Mouse (Mus musculus) heart, postnatal 36 days (tissue): ENCODE results near the gene Klhl32. TPM values are rescaled to one million over a fixed set of nuclear protein-coding genes. Genes with fewer than 3 reads are reported as not detected.
"Not testable (repeated sequence)": the region's sequence is repeated elsewhere in the genome, so short reads cannot be mapped to it uniquely, and the experiment has no call there.

ENCODE experiments used
- DNase-seq, 2 experiments: peaks; one replicate each; pipeline ENCODE4 v3.0.0; 2021 to 2022
- intact Hi-C: fragments of 180-260 bp; cut with DNase I; formaldehyde crosslinking; loops from one replicate; pipeline ENCODE4 v1.15.1; 2025
- total RNA-seq, 2 experiments: library from RNA; stranded (reverse); gene quantifications; 2 replicates each; pipeline ENCODE4 v1.2.3; 2021

Gene Klhl32
- total RNA-seq: under 1 TPM; 0.83 to 0.98 TPM

DNA sequence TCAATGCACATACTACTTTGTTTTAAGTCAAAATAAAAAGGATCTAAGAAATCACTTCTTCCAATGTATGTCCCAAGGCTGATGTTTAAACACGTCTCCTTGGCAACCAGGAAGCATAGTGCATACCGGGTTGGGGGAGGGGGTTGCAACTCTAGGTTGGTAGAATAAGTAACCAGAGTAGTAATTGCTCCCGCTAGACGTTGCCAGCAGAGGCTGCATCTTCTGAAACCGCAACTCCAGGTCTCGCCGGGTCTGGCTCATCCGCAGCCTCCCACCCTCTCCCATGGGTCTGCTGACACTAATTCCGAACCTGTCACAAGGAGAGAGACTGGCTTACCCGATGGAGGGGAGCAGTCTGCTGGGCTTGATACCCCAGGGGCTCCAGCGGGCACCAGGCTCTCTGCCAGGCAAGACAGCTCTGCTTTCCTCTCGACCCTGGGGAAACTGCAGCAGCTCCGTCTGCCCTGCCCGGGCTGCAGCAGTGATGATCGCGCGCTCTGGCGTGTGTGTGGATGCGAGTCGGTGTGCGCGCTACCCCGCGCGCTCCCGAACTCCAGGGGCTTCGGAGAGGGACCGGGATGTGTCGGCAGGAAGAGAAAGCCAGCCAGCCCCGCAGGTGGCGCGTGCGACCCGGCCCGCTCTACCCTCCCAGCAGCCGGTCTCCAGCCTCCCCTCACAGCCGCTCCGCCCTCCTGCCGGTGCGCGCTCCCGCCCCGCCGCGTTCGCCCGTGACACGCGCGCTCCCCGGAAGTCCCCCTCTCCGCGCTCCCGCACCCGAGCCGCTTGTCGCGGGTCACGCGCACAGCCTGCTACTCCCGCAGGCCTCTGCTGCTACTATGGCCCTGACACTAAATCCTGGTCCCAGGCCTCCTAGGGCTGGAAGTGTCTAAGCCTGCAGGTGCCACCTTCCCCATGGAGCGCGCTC is at the start of gene Klhl32:
Gene Klhl32, minus strand, starts transcription at position 724 of the 925 bp plus-strand sequence.
- DNase-seq: peak; percentile 53
- intact Hi-C loops: no loop called here

DNA sequence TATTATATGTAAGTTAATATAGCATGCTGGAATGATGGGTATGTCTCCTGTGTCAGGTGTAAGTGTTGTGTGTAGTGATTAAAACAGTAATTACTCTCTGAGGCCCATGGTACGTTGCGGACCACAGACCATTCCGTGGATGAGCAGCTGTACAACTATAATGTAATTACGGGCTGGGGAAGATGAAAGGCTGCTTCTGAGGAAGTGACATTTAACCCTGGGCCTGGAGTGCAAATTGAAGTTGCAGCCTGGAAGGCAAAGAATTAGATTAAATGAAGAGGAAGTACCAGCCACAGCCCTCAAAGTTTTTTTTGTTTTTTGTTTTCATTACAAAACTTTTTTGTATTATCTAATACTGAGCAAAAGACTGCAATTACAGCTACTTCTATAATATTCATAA is 48.2 kb upstream of the Klhl32 start:
- intact Hi-C loops: loop anchor here (2.0 kb wide), 1 partner anchor 382 kb away; the partner anchor contains the start of gene Ufl1
- no peak for DNase-seq

DNA sequence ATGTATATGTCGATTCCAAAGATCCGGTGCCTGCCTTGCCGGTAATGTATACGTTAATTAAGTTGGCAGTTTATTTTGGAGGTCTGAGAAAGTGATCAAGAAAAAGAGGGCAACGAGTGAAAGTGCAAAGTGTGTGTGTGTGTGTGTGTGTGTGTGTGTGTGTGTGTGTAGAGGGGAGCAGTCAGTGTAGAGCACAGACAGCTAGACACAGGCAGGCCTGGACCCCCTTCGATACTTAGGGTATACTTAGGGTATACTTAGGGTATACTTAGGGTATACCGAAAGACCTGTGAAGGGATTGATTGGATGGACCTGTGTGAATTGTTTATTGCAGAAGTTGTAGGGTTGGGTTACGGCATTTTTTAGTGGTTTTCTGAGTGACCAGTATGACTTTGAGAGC is 47.7 kb upstream of the Klhl32 start:
- intact Hi-C loops: loop anchor here (2.0 kb wide), 1 partner anchor 382 kb away; the partner anchor contains the start of gene Ufl1
- peak in 1 of 2 experiments; percentile 7 for DNase-seq

DNA sequence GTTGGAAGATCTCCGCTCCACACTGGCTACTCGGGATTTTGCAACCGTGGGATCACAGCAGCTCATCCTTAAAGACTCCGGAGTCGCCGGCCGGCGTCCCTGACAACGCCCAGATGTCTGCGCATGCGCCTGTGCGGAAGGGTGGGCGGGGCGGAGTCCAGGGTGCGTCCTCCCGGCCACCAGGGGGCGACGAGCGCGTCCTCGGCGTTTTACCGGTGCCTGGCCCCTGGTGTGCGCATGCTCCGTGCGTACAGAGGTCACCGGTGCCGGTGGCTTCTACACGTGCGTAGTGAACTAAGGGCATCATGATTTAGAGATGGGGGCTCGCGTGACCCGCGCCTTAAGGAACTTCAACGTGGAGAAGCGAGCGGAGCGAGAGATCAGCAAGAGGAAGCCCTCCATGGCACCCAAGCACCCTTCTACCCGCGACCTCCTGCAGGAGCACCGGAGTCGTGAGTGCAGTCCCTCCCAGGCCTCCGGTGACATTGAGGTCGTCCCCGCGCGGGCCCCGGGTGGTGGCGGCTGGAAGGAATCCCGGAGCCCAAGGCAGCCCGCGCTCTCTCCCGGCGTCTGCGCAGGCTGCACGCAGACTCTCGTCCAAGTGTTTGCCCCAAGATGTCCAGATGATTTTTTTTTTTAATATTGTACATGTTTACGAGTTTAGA is 47.1 kb upstream of the Klhl32 start, which contains the start of gene Ndufaf4:
Gene Ndufaf4, plus strand, starts transcription at position 233 of the 665 bp plus-strand sequence.
- intact Hi-C loops: loop anchor here (1.0 to 2.0 kb wide), 2 partner anchors 177 to 383 kb away; partner anchors contain the start of gene Ufl1
- peak; percentile 99 for DNase-seq

DNA sequence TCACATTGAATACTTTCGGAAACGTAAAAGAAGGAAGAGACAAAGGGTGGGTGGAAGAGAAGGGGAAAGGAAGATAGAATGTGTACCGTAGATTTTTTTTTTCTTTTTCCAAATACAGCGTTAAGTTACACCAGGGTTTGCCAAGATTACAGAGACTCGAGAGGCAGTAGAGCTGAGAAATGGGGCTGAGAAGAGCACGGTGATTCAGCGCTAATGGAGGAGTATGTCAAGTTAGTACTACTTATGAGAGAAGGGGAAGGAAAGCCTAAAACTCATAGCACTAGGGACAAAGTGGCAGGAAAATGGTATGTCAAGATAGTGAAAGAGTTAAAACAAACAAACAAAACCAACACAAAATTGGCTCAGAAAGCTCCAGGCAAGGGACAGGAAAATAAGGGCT is 46.4 kb upstream of the Klhl32 start:
- no peak for DNase-seq
- intact Hi-C loops: loop anchor here (1.0 kb wide), 1 partner anchor 176 kb away; no protein-coding TSS in a partner anchor

DNA sequence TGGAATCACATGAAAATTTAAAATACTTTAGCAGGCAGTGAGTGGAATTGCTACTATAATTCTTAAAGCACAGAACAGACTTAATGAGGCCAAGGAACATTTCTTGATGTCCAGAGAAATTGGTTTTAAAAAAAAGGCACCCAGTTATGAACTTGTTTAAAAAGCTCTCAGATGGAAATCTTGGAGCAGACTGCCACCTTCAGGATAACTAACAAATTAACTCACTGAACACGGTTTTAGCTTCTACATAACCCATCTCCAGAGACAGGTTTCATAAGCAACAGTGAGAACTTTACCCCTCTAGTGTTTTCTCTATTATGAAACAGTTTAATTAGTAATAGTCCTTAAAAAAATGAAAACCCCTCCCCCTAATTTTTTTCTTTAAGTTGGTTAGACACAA is 45.9 kb upstream of the Klhl32 start:
- no peak for DNase-seq
- intact Hi-C loops: loop anchor here (1.0 kb wide), 1 partner anchor 176 kb away; no protein-coding TSS in a partner anchor

DNA sequence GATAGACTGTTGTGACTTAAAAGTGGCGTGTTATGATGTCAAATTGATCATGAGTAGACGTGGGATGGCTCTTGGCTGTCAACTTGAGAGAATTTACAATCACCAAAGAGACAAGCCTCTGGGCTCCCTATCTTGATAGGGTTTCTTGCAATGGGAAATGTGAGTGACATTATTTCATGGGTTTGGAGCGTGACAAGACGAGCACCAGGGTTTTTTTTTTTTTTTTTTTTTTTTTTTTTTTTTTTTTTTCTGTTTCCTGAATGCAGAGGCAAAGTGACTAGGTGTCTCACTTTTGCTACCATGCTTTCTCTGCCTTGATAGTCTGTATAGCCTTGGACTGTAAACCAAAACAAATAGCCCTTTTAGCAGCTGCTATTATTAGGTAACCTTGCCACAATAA is 43.7 kb upstream of the Klhl32 start:
- intact Hi-C loops: no loop called here
- no peak for DNase-seq

DNA sequence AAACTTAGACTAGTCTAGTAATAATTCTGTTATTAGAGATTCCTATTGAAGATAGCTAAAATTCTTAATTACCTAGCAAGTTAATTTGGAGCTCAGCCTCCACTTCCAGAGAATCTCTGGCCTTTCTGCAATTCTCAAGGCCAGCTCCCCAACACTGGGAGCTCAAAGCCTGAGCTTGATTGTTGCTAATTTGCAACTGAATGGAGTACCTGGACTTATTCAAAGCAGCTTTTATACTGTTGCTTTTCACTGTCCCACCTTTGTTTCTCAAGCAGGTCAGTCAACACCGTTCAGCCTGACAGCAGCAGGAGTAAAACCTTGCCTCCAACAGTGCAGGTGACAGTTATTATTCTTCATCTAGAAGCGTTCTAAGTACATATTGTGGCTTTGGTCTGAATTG is 41.4 kb upstream of the Klhl32 start:
- DNase-seq, intact Hi-C loops: not testable (repeated sequence)

DNA sequence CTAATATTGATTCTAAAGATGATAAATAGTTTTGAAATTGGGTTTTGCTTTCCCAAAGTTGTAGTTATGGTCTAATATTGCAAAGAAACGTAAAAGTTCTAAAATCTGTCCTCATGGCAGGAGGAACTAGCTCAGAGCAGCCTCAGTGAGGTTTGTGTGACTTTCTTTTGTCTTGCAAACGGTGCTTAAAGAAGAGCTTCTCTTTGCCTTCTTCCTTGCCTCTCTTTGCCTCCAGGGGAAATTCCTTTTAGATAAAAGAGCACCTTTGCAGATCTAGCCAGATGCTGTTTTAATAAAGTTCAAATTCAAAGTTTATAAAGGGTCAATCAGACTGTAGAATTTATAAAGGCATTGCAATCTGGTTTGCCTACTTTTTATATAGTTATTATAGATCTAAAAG is 38.5 kb upstream of the Klhl32 start:
- DNase-seq, intact Hi-C loops: not testable (repeated sequence)

DNA sequence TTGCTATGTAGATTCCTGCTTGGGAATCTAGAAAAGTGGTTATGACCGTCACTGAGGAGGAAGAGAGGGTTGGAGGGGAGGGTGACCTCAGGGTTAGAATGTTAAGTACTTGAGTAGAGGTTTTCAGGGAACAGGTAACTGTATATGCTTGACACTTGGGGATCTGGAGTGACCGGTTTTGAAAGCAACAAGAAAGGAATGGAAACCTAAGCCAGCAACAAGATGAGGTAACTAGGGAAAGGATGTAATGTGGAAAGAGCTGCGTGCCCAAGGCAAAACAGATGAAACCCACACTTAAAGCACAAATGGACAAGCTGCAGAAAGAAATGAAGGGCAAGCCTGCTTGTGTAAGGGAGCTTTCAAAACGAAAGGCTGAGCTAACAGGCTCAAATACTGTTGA is 18.3 kb upstream of the Klhl32 start:
- DNase-seq: no peak

DNA sequence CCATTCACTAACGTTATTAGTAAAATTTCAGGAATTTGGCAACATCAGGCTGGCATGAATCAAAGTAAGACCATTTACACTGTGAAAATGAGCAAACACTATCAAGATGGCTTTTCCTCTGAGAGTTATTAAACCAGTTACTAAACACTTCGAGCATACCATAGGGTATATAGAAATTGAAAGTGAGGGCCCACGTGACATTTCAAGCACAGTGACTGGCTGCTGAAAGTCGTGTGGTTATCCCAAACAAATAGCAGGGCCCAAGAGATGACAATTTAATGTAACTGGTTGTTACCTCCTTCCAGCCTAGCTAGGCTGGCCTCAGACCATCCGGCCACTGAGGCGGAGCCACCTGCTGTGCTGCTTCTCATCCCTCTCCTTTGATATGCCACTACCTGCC is 14.8 kb upstream of the Klhl32 start:
- intact Hi-C loops: no loop called here
- DNase-seq: no peak

More for the DNA sequence above, 18.3 kb upstream of the Klhl32 start:
- intact Hi-C loops: no loop called here

DNA sequence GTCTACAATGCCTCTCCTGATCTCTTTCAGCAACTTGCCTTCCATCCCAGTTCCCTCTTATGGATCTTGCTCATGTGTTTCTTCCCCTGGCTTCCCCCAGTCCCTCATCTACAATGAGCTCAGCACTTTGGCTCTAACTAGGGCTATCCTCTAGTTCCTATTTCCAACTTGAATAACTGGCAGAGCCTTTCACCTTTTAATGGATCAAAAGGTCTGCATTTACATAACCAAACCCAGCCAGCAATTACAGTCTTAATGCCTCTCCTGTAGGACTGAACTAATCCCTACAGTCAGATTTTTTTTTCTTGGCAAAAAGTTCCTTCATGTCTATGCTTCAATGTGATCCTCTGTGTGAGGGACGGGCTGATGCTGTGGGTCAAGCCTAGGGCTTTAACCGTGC is 3.5 kb downstream of the Klhl32 start:
- DNase-seq: no peak
- intact Hi-C loops: no loop called here

DNA sequence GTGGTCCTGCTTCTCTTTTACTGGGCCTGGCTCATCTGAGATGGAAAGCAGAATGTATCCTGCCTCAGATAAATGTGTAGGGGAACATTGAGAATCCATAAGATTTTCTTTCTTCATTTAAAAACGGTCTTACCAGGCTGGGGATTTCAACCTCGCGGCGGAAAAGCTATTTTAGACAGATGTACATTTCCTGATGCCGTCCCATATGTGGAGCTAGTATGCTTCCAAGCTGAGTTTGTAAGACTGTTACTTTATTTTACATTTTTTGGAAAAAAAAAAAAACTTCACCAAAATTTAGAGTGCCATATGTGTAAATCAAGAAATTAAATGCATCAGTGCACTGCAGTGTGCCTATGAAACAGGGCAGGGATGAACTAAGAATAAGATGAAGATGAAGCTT is 5.4 kb downstream of the Klhl32 start:
- intact Hi-C loops: no loop called here
- no peak for DNase-seq

DNA sequence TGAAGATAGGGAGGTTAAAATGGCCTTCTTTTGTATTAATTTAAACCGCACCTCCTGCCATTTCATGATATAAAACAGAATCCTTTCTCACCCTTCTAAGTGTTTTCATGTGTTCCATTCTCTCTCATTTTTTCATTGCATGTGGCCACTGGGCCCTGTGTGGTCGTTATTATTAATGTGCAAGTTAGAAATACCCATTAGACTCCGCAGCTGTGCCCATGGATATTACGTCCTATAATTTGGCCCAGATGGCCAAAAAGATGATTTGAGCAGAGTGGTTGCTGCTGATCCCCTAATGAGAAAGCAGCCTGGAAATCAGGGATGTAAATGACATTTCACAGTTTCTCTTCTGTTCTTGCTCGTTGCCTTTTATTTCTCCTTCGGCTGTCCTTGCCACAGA is 12.4 kb downstream of the Klhl32 start:
- intact Hi-C loops: no loop called here

DNA sequence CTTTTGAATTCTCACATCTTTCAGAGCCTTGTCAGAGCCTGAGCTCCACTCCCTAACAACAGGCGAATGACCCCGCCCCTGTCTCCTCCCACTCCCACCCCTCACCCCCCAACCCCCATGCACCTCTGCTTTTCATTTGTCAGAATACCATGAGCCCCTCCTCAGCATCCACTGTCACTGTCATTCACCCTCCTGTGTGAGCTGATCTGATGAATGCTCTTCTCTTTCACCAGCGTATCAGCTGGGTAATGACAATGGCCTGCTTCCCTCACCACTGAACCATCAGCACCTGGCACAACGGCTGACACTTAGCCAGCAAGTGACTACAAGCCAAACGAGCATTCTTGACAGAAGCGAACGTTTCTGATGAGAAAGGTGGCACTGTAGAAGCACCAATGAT is 15.4 kb downstream of the Klhl32 start:
- intact Hi-C loops: no loop called here
- DNase-seq: no peak

More for the DNA sequence above, 12.4 kb downstream of the Klhl32 start:
- DNase-seq: no peak

DNA sequence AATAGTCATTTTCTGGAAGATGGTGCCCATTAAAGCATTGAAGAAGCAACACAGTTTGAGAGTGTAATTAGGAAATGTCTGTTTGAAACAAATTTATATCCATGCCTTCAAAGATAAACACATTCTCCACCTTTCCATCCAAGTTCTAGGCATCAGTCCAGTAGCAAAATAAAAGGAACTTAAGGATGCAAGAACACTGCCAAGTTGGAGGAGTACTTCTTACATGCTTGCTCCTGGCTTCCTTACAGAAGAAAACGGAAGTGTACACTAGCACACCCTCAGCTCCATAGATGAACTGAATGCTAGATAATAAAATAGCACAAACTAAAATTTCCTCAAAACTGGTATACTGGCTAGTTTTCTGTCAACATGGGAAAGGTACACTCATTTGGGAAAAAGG is 42.6 kb downstream of the Klhl32 start:
- intact Hi-C loops: no loop called here
- no peak for DNase-seq

DNA sequence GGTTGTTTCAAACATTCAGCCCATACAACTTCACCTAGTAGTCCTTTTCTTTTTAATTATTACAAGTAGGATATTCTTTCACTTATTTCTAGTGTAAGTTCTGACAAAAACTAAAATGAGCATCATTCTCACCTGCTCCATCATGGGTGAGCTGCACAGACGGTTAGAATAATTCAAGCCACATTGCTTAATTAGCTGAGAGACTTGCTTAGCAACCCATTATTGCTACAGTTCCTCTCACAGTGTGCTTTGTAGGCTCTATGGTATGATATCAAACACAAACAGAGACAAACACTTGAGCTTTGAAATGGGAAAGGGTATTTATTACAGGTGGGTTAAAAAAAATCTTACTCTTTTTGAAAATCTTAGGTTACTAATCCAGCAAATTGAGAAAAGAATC is 49.0 kb downstream of the Klhl32 start:
- no peak for DNase-seq
- intact Hi-C loops: no loop called here

DNA sequence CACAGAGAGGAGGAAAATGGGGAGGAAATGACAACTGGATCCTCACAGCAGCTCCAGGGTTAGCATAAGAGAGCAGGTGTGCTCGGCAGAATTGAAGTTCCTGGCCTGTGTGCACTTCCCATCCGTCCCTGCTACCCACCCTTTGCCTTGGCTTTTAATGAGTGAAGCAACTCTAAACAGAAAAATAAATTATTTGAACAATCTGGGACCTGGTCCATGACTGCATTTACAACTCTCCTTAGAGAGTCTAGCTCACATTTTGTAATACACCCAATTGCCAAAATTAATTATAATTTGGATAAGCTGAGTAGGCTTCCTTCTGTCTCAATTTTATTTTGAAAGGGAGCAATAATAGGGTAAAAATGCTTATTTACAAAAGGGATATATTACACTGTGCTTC is 49.6 kb downstream of the Klhl32 start:
- intact Hi-C loops: no loop called here
- no peak for DNase-seq

DNA sequence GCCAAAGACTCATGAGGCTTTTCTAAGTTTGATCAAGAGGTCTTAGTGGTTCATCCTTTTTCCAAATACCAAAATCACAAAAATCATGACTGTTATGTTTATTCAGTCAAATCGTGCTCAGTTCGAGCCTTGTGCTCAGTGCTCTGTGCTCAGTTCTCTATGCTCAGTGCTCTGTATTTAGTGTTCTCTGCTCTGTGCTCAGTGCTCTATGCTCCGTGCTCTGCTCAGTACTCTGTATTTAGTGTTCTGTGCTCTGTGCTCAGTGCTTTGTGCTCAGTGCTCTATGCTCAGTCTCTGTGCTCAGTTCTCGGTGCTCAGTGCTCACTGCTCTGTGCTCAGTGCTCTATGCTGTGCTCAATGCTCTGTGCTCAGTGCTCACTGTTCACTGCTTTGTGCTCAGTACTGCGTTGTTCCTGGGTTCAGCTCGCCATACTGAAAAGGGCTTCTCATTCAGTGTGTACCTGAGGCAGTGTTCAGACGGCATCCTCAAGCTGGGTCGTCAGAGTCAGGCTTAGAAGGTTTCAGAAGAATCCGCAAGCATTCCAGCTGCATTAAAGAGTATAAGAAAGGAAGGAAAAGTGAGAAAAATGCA is 50.5 kb downstream of the Klhl32 start:
- intact Hi-C loops: no loop called here
- DNase-seq: no peak

DNA sequence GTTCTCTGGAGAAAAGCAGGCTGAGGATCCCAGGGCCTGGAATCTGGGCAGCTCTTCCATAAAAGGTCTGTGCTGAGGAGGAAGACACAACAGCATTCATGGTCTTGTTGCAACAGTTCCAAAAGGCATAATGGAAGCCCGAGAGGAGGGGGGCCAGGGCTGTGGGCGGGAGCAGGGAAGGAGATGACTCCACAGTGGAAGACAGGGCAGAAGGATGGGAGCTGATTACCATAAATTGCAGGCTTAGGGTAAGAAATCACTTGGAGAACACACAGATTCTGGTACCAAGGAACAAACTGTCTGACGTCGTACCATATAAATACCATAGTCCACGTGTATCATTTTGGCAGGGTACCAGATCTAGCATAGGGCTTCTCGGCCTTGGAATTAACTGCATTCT is 51.9 kb downstream of the Klhl32 start:
- intact Hi-C loops: no loop called here
- DNase-seq: no peak

DNA sequence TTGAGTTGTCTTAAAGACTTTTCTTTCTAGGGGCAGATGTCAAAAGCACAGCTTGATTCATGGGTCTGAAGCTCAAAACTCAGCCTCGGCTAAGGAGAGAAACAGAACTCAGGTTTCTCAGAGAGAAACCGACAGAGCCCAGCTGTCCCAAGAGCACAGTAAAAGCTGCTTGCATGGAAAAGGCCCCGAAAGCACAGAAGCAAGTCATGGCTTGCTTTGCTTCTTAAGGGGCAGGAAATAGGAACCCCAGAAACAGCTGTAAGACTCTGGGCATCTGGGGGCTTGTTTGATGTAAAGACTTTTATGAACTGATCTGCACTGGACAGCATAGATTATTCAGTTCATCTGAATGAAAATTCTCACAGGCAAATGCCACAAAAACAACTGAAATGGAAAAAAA is 53.1 kb downstream of the Klhl32 start:
- intact Hi-C loops: no loop called here
- DNase-seq: no peak
